ENCODE assay signal across 10 mouse cellular contexts in the genomic region with DNA sequence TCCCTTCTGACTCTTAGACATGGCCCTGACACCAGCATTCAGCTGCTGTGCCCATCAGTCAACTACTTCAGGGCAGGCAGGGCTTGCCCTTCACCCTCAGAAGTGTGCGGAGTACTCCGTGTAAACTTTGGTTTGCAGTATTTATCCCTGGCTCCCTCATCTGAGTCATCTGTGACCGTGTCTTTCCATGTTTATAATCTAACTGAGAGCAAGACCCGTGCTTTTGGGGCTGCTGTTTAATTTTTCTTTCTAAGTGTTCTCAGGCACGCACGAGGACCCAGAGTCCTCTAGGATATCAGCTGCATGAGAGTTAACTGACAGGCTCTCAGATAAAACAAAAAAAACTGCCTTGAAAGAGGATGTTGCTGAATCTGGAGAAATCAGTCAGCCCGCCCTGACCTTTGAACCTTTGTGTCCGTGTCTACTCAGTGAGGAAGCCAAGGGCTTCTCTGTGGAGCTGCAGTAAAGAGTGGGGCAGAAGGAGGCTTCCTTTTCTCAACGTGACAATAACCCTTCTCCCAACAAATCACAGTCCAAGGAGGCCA. TPM values are rescaled to one million over a fixed set of nuclear protein-coding genes. Genes with fewer than 3 reads are reported as not detected.
DNase-seq lines count a peak whose midpoint lies in the region; ATAC-seq and TF ChIP-seq lines count a peak whose summit lies in the region.
"Had no signal": no experiment of that assay in that cellular context is flagged by ENCODE, and none has a peak within 500 bp of the region (broad histone marks: within the 10 kb centered on the region; RNA-seq: fewer than 3 reads in every experiment).

No protein-coding gene starts in this region.

- peaks cover 9% of the 10 kb centered on the region; the same call in 1 of the 2 replicates for H3K36me3 ChIP-seq in midbrain, embryonic 10.5 days
- no peaks in the 10 kb centered on the region for H3K36me3 ChIP-seq in midbrain, embryonic 14.5 days (ENCODE audit: control insufficient read depth, insufficient read depth, low read length)
- H3K36me3 ChIP-seq in embryonic facial prominence, embryonic 14.5 days (ENCODE audit: control insufficient read depth, insufficient read depth, low read length): peaks cover 43% of the 10 kb centered on the region
- peaks cover 21% of the 10 kb centered on the region for H3K36me3 ChIP-seq in small intestine, adult 2 months (ENCODE audit: control insufficient read depth, insufficient read depth, low read length)
- no peaks in the 10 kb centered on the region for H3K36me3 ChIP-seq in neural tube, embryonic 15.5 days

- no peak overlapping the region for H3K4me2 ChIP-seq in midbrain, embryonic 14.5 days (ENCODE audit: low read length)
- no peak overlapping the region for H3K4me2 ChIP-seq in embryonic facial prominence, embryonic 14.5 days (ENCODE audit: low read depth, low read length)
- H3K4me2 ChIP-seq in neural tube, embryonic 15.5 days: no peak overlapping the region
- H3K4me2 ChIP-seq: midbrain, embryonic 11.5 days had no signal

- H3K9ac ChIP-seq in midbrain, embryonic 14.5 days (replicated peaks; ENCODE audit: low read length): no peak overlapping the region
- H3K9ac ChIP-seq in embryonic facial prominence, embryonic 14.5 days (ENCODE audit: low read depth, low read length): no peak overlapping the region
- no peak overlapping the region for H3K9ac ChIP-seq in neural tube, embryonic 15.5 days (replicated peaks)

- peak overlapping the region; percentile 57 for H3K27ac ChIP-seq in midbrain, embryonic 10.5 days (replicated peaks)
- H3K27ac ChIP-seq in midbrain, embryonic 14.5 days (replicated peaks; ENCODE audit: low read depth, low read length): no peak overlapping the region
- H3K27ac ChIP-seq in embryonic facial prominence, embryonic 14.5 days (replicated peaks; ENCODE audit: low read depth, low read length): peak overlapping the region; percentile 56
- H3K27ac ChIP-seq in small intestine, adult 2 months (ENCODE audit: insufficient read depth, low read depth, low read length): peak overlapping the region; percentile 94
- H3K27ac ChIP-seq in neural tube, embryonic 15.5 days (replicated peaks): no peak overlapping the region

- no peaks in the 10 kb centered on the region; the same call in 1 of the 2 replicates for H3K27me3 ChIP-seq in midbrain, embryonic 10.5 days (ENCODE audit: low read depth, poor library complexity, severe bottlenecking)
- H3K27me3 ChIP-seq in midbrain, embryonic 14.5 days (ENCODE audit: control insufficient read depth, insufficient read depth, low read length): no peaks in the 10 kb centered on the region
- H3K27me3 ChIP-seq in embryonic facial prominence, embryonic 14.5 days (replicated peaks; ENCODE audit: control insufficient read depth, insufficient read depth, low read length): no peaks in the 10 kb centered on the region
- no peaks in the 10 kb centered on the region for H3K27me3 ChIP-seq in small intestine, adult 2 months (ENCODE audit: control insufficient read depth, insufficient read depth, low read length)
- H3K27me3 ChIP-seq in neural tube, embryonic 15.5 days (replicated peaks): no peaks in the 10 kb centered on the region

- H3K4me3 ChIP-seq in midbrain, embryonic 10.5 days: no peak overlapping the region
- no peak overlapping the region for H3K4me3 ChIP-seq in midbrain, embryonic 14.5 days (replicated peaks; ENCODE audit: low read depth, low read length)
- no peak overlapping the region for H3K4me3 ChIP-seq in embryonic facial prominence, embryonic 14.5 days (ENCODE audit: low read depth, low read length)
- no peak overlapping the region for H3K4me3 ChIP-seq in small intestine, adult 2 months (ENCODE audit: low read depth, low read length)
- no peak overlapping the region for H3K4me3 ChIP-seq in neural tube, embryonic 15.5 days (replicated peaks)

- H3K9me3 ChIP-seq in midbrain, embryonic 10.5 days (replicated peaks): no peaks in the 10 kb centered on the region
- H3K9me3 ChIP-seq in midbrain, embryonic 14.5 days (ENCODE audit: control insufficient read depth, low read length): no peaks in the 10 kb centered on the region
- H3K9me3 ChIP-seq in embryonic facial prominence, embryonic 14.5 days (ENCODE audit: control insufficient read depth, low read length): no peaks in the 10 kb centered on the region
- no peaks in the 10 kb centered on the region for H3K9me3 ChIP-seq in neural tube, embryonic 15.5 days (replicated peaks)

- no peak for TF ChIP-seq CTCF in small intestine, adult 2 months (IDR thresholded peaks at IDR 0.05; ENCODE audit: extremely low read depth, insufficient read length, insufficient replicate concordance, low read depth, low read length)

- no peak for ATAC-seq in midbrain, embryonic 14.5 days (ENCODE audit: low FRiP score, low TSS enrichment)
- ATAC-seq in embryonic facial prominence, embryonic 14.5 days (ENCODE audit: low read depth): 0 out of 2 replicates have a peak, but pooled peaks have one; percentile 4
- no peak for ATAC-seq in neural tube, embryonic 15.5 days (ENCODE audit: low FRiP score)

- H3K4me1 ChIP-seq in midbrain, embryonic 10.5 days: peaks cover 16% of the 10 kb centered on the region
- H3K4me1 ChIP-seq in midbrain, embryonic 14.5 days (ENCODE audit: control insufficient read depth, insufficient read depth, low read length): no peaks in the 10 kb centered on the region
- peaks cover 45% of the 10 kb centered on the region for H3K4me1 ChIP-seq in embryonic facial prominence, embryonic 14.5 days (ENCODE audit: control insufficient read depth, insufficient read depth, low read length)
- H3K4me1 ChIP-seq in small intestine, adult 2 months (ENCODE audit: control insufficient read depth, insufficient read depth, insufficient read length, low read length): peaks cover 22% of the 10 kb centered on the region; the same call in 1 of the 2 replicates
- H3K4me1 ChIP-seq in neural tube, embryonic 15.5 days: peaks cover 4% of the 10 kb centered on the region

- TF ChIP-seq POLR2A in small intestine, adult 2 months (IDR thresholded peaks at IDR 0.05; ENCODE audit: low read depth, low read length): no peak

- DNase-seq in midbrain, embryonic 10.5 days (ENCODE audit: low spot score): no peak
- DNase-seq in midbrain, embryonic 14.5 days: no peak
- DNase-seq in embryonic facial prominence, embryonic 14.5 days (ENCODE audit: low spot score): no peak
- DNase-seq in kidney, postnatal 14 days: peak; percentile 77
- DNase-seq in layer of hippocampus, adult 8-10 months (ENCODE audit: low spot score in 2 of 2): no peak
- DNase-seq in c-Kit-positive CD71-positive TER-119-positive erythroid progenitor cells, embryonic 14.5 days (ENCODE audit: low spot score): no peak
- DNase-seq: cerebellum, adult 18-20 months had no signal

- 52% methylated on average over 9 of the region's 9 CpGs for WGBS in midbrain, embryonic 10.5 days
- 62% methylated on average over 9 of the region's 9 CpGs for WGBS in midbrain, embryonic 14.5 days
- 29% methylated on average over 9 of the region's 9 CpGs for WGBS in embryonic facial prominence, embryonic 14.5 days
- WGBS in small intestine, adult 2 months: 11% methylated on average over 9 of the region's 9 CpGs
- 51% methylated on average over 9 of the region's 9 CpGs for WGBS in neural tube, embryonic 15.5 days

RNA-seq across cellular contexts. Expression of gene Lpar1, which starts 7.7 kb away (rescaled TPM):
- polyA plus RNA-seq in midbrain, embryonic 10.5 days (2016; fragmentation: Nextera tagmentation; extraction: Ambion mirVana): 46.7 and 53.4 TPM in 2 replicates
- 9.8 and 20.6 TPM in 2 replicates for polyA plus RNA-seq in midbrain, embryonic 14.5 days (2014; fragmentation: Nextera tagmentation; extraction: Ambion mirVana)
- polyA plus RNA-seq in embryonic facial prominence, embryonic 14.5 days (2014; fragmentation: Nextera tagmentation; extraction: Ambion mirVana): 115 and 137 TPM in 2 replicates
- 32.1 and 47.0 TPM in 2 replicates for polyA plus RNA-seq in small intestine, adult 2 months (2012; rRNA removed)
- total RNA-seq in layer of hippocampus, adult 8-10 months (2022): 10 to 100 TPM; 19.0 to 22.7 (median 22.1) TPM
- polyA plus RNA-seq in neural tube, embryonic 15.5 days (2015; fragmentation: Nextera tagmentation; extraction: Ambion mirVana): 15.9 and 25.3 TPM in 2 replicates

Comparison
In these comparisons a context has a peak if more than half of its experiments do, and no peak if none do; other contexts are left out.
1. H3K27ac ChIP-seq: peak in midbrain, embryonic 10.5 days (single experiment), embryonic facial prominence, embryonic 14.5 days (single experiment) and small intestine, adult 2 months (single experiment); none in midbrain, embryonic 14.5 days (single experiment) and neural tube, embryonic 15.5 days (single experiment).